Mouse (Mus musculus) liver, postnatal 0 days (tissue): Measurements from ENCODE around the gene Ssh3.

ENCODE experiments used
- CTCF ChIP-seq: sonication (generic); IDR thresholded peaks from 2 replicates; pipeline ENCODE4 v1.5.1; 2016; ENCODE audit warnings: antibody characterized with exemption, low read depth
- EP300 ChIP-seq: IDR thresholded peaks from 2 replicates; pipeline ENCODE4 v1.6.1; 2016; ENCODE audit warnings: antibody characterized with exemption, low read depth, mild to moderate bottlenecking

DNA sequence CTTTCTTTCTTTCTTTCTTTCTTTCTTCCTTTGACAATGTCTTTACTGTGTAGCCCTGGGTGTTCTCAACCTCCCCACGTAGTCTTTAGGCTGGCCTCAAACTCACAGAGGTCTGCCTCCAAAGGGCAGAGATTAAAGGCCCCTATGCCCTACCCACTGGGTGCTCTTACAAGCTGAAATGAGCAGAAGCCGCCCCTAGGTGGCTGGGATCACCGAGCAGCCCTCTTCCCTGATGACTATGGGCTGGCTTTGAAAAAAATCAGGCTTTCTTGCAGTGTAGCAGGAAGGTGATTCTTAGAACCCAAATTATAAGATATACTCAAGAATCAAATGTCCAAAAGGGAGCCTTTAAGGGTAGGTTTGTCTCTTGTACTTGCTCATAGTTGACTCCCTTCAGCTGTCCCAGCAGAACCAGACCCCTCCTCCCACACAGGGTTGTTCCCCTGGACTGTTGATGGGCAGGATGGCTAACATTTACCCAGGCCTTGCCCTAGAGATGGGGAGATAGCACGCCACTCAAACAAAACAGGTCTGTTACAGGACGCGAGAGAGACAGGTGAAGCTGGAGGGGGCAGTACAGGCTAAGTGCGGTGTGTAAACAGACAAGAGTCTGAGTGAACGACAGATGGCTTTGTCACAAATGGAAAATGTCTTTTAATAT is 7.8 kb downstream of the Ssh3 start:
- peak; percentile 46 for TF ChIP-seq CTCF
- no peak for TF ChIP-seq EP300
